Mouse (Mus musculus): ENCODE results near the gene Rpl13a. TPM values are rescaled to one million over a fixed set of nuclear protein-coding genes. Genes with fewer than 3 reads are reported as not detected.

Rpl13a gene
- total RNA-seq, 2 experiments from 2014 or later = 552 to 624 TPM

GRCm38 (mm10) chr7:45091001-45091990 is 37.3 kb downstream of the Rpl13a start:
- TF ChIP-seq CTCF (IDR thresholded peaks at IDR 0.05) = no peak
- peak; percentile 51 for DNase-seq
- intact Hi-C loops (cut with DNase I) = no loop called here

GRCm38 (mm10) chr7:45090251-45090977 is 38.1 kb downstream of the Rpl13a start:
- Histone ChIP-seq H3K4me3 (peak overlapping the region; percentile 71), H3K27ac (peak overlapping the region; percentile 82)
- no peak for DNase-seq
- intact Hi-C loops (cut with DNase I) = no loop called here
- TF ChIP-seq CTCF (IDR thresholded peaks at IDR 0.05) = no peak

More at GRCm38 (mm10) chr7:45091001-45091990, 37.3 kb downstream of the Rpl13a start:
- H3K4me3 ChIP-seq = peak overlapping the region; percentile 71
- peak overlapping the region; percentile 82 for H3K27ac ChIP-seq

GRCm38 (mm10) chr7:45088597-45088996 is 40.0 kb downstream of the Rpl13a start:
- no peak overlapping the region for H3K27ac ChIP-seq
- DNase-seq = no peak
- intact Hi-C loops (cut with DNase I) = no loop called here
- no peak overlapping the region for H3K4me3 ChIP-seq
- TF ChIP-seq CTCF (IDR thresholded peaks at IDR 0.05) = no peak

GRCm38 (mm10) chr7:45086084-45086483 is 42.5 kb downstream of the Rpl13a start:
- no peak for DNase-seq
- peak; percentile 9; the same call in 1 of the 2 replicates for TF ChIP-seq CTCF (IDR thresholded peaks at IDR 0.05)
- Histone ChIP-seq H3K4me3 (no peak overlapping the region), H3K27ac (no peak overlapping the region)
- intact Hi-C loops (cut with DNase I) = no loop called here

- intact Hi-C loops (cut with DNase I) = loop anchor here (2.0 to 5.0 kb wide), 2 partner anchors 19 to 39 kb away; partner anchors contain the start of genes Fcgrt and Rps11
- no peak for TF ChIP-seq CTCF (IDR thresholded peaks at IDR 0.05)
- Histone ChIP-seq H3K27ac (peak overlapping the region; percentile 85), H3K4me3 (peak overlapping the region; percentile 10)
- DNase-seq = no peak
Observed at GRCm38 (mm10) chr7:45083300-45083890, 45.2 kb downstream of the Rpl13a start.

- intact Hi-C loops (cut with DNase I) = loop anchor here (2.0 to 5.0 kb wide), 2 partner anchors 20 to 40 kb away; partner anchors contain the start of genes Fcgrt and Rps11
- TF ChIP-seq CTCF (IDR thresholded peaks at IDR 0.05) = no peak
- Histone ChIP-seq H3K4me3 (peak overlapping the region; percentile 50), H3K27ac (peak overlapping the region; percentile 85)
- DNase-seq = peak; percentile 76
Observed at GRCm38 (mm10) chr7:45082401-45083299, 45.9 kb downstream of the Rpl13a start.

- H3K27ac ChIP-seq = peak overlapping the region; percentile 85
- no peak for TF ChIP-seq CTCF (IDR thresholded peaks at IDR 0.05)
- DNase-seq = no peak
- H3K4me3 ChIP-seq = no peak overlapping the region
- intact Hi-C loops (cut with DNase I) = loop anchor here (5.0 kb wide), 1 partner anchor 41 kb away; the partner anchor contains the start of gene Rps11
Observed at GRCm38 (mm10) chr7:45081016-45081415, 47.5 kb downstream of the Rpl13a start.

- peak; percentile 92 for TF ChIP-seq CTCF (IDR thresholded peaks at IDR 0.05)
- Histone ChIP-seq H3K27ac (peak overlapping the region; percentile 57), H3K4me3 (0 out of 2 replicates have a peak overlapping the region, but pooled peaks have one; percentile 27)
- DNase-seq = peak; percentile 93
- intact Hi-C loops (cut with DNase I) = loop anchor here (1.0 to 5.0 kb wide), 3 partner anchors 42 to 119 kb away; partner anchors contain the start of genes Flt3l, Gm45713 and Rps11
Observed at GRCm38 (mm10) chr7:45079856-45080255, 48.7 kb downstream of the Rpl13a start.

- Histone ChIP-seq H3K4me3 (no peak overlapping the region), H3K27ac (0 out of 2 replicates have a peak overlapping the region, but pooled peaks have one; percentile 35)
- TF ChIP-seq CTCF (IDR thresholded peaks at IDR 0.05) = peak; percentile 87
- peak; percentile 85 for DNase-seq
- intact Hi-C loops (cut with DNase I) = loop anchor here (2.0 kb wide), 1 partner anchor 120 kb away; no protein-coding TSS in a partner anchor
Observed at GRCm38 (mm10) chr7:45078513-45078912, 50.0 kb downstream of the Rpl13a start.

GRCm38 (mm10) chr7:45077829-45078228 is 50.7 kb downstream of the Rpl13a start:
- H3K27ac ChIP-seq = no peak overlapping the region
- intact Hi-C loops (cut with DNase I) = loop anchor here (2.0 kb wide), 1 partner anchor 121 kb away; no protein-coding TSS in a partner anchor
- no peak overlapping the region for H3K4me3 ChIP-seq
- DNase-seq = no peak
- TF ChIP-seq CTCF (IDR thresholded peaks at IDR 0.05) = no peak

- Histone ChIP-seq H3K27ac (no peak overlapping the region), H3K4me3 (no peak overlapping the region)
- intact Hi-C loops (cut with DNase I) = no loop called here
- TF ChIP-seq CTCF (IDR thresholded peaks at IDR 0.05) = no peak
- no peak for DNase-seq
Observed at GRCm38 (mm10) chr7:45077322-45077721, 51.2 kb downstream of the Rpl13a start.

Measured in gastrocnemius, adult 2 months (tissue).